Mouse (Mus musculus) embryonic facial prominence, embryonic 11.5 days (tissue): ENCODE data around the gene Wwox. TPM values are rescaled to one million over a fixed set of nuclear protein-coding genes. Genes with fewer than 3 reads are reported as not detected.

Experiments
- ATAC-seq: fragments of 200-750 bp; cut with Nextera tagmentation; replicated peaks from 2 replicates; pipeline ENCODE4 v1.8.0; 2017; ENCODE audit warnings: low read depth; ENCODE audit not compliant: insufficient number of reproducible peaks, low FRiP score, low TSS enrichment
- DNase-seq: peaks from one replicate; pipeline ENCODE4 v3.0.0-alpha.2; 2015; ENCODE audit warnings: low spot score
- H3K27ac ChIP-seq: fragments of 300-500 bp; sonication (generic); replicated peaks from 2 replicates; pipeline ENCODE4 v1.5.1; 2014; ENCODE audit warnings: mild to moderate bottlenecking, low read depth, low read length, control low read depth
- H3K27me3 ChIP-seq: fragments of 300-500 bp; sonication (generic); 2 replicates; pipeline ENCODE4 v1.6.1; 2014; ENCODE audit warnings: mild to moderate bottlenecking, low read length, moderate library complexity, mixed read lengths; ENCODE audit not compliant: control insufficient read depth, insufficient read depth
- H3K36me3 ChIP-seq: fragments of 300-500 bp; sonication (generic); replicated peaks from 2 replicates; pipeline ENCODE4 v1.6.1; 2014; ENCODE audit warnings: low read depth, mild to moderate bottlenecking, low read length, moderate library complexity, mixed read lengths; ENCODE audit not compliant: control insufficient read depth, insufficient read depth
- H3K4me1 ChIP-seq: fragments of 300-500 bp; sonication (generic); 2 replicates; pipeline ENCODE4 v1.6.1; 2014; ENCODE audit warnings: low read length, mixed read lengths; ENCODE audit not compliant: control insufficient read depth, insufficient read depth
- H3K4me2 ChIP-seq: fragments of 300-500 bp; sonication (generic); 2 replicates; pipeline ENCODE4 v1.6.1; 2014; ENCODE audit warnings: low read depth, mild to moderate bottlenecking, control low read depth, low read length, moderate library complexity
- H3K4me3 ChIP-seq: fragments of 300-500 bp; sonication (generic); 2 replicates; pipeline ENCODE4 v1.5.1; 2014; ENCODE audit warnings: low read depth, low read length, control low read depth
- H3K9ac ChIP-seq: fragments of 300-500 bp; sonication (generic); replicated peaks from 2 replicates; pipeline ENCODE4 v1.6.1; 2014; ENCODE audit warnings: mild to moderate bottlenecking, control low read depth, low read length
- H3K9me3 ChIP-seq: fragments of 300-500 bp; sonication (generic); replicated peaks from 2 replicates; pipeline ENCODE4 v1.6.1; 2016; ENCODE audit warnings: mild to moderate bottlenecking, low read length, inconsistent platforms, mixed read lengths; ENCODE audit not compliant: control insufficient read depth
- WGBS: fragments of 180-500 bp; shearing (Covaris S2); extraction: QIAGEN DNeasy Blood & Tissue Kit; methylation state at CpG from one replicate; pipeline ENCODE4 v1.1.7; 2014; 5-methylcytosine and 5-hydroxymethylcytosine counted together
- polyA plus RNA-seq: library from polyadenylated mRNA; unstranded; fragments of >200 nt; fragmentation: Nextera tagmentation; extraction: Ambion mirVana; gene quantifications from 2 replicates; pipeline ENCODE4 v1.2.1, GENCODE M21; 2014

Wwox gene
- polyA plus RNA-seq, 1 experiment from 2014 or later, result 7.2 TPM

DNA sequence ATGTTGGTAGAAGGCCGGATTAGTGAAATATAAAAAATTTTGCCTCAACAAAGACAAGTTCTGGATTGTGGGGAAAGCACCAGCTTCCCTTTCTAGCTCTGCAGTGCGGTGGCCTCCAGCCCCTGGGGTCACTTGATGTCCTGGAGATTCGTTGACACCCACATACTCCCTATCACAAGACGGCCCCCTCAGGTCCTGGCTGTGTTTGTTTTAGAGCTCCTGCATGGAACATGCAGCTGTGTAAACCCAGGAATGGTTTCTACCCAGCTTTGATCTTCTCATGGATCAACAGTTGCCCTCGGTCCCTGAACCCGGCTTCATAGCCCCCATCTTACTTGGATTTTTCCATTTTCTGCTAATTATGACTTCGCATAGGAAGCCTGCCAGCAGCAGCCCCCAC lies 171.6 kb downstream of the Wwox start:
- no peak overlapping the region for H3K9ac ChIP-seq
- H3K9me3 ChIP-seq, result no peaks in the 10 kb centered on the region
- WGBS, result 51% methylated on average over 7 of the region's 7 CpGs
- H3K36me3 ChIP-seq, result no peaks in the 10 kb centered on the region
- H3K27me3 ChIP-seq, result no peaks in the 10 kb centered on the region
- no peak overlapping the region for H3K27ac ChIP-seq
- H3K4me2 ChIP-seq, result no peak overlapping the region
- no peaks in the 10 kb centered on the region for H3K4me1 ChIP-seq
- DNase-seq (no peak), ATAC-seq (no peak)
- H3K4me3 ChIP-seq, result no peak overlapping the region

GRCm38 (mm10) chr8:114612091-114612490 lies 172.6 kb downstream of the Wwox start:
- no peak overlapping the region for H3K27ac ChIP-seq
- H3K36me3 ChIP-seq, result no peaks in the 10 kb centered on the region
- 94% methylated on average over 3 of the region's 3 CpGs for WGBS
- no peaks in the 10 kb centered on the region for H3K27me3 ChIP-seq
- no peak overlapping the region for H3K4me2 ChIP-seq
- no peaks in the 10 kb centered on the region for H3K9me3 ChIP-seq
- no peak for ATAC-seq
- no peak overlapping the region for H3K4me3 ChIP-seq
- H3K4me1 ChIP-seq, result no peaks in the 10 kb centered on the region
- no peak for DNase-seq
- H3K9ac ChIP-seq, result no peak overlapping the region

DNA sequence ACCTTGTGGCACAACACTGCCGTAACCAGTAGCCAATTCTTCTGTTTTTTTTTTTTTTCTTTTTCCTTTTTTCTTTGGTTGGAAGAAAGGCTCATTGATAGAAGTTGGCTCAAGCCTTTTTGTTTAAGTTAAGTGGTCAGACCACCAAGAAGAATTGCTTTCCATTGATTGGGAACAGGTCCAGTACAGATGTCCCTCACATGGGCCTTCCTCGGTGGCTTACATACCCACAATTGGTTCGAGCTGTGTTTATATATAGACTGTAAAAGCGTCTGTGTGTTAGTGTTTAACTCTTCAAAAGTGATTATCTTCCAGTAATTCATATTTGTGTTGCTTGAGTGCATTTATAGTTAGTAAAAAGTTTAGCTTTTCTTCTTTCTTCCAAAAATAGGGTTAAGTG lies 176.0 kb downstream of the Wwox start:
- Histone ChIP-seq H3K36me3 (no peaks in the 10 kb centered on the region), H3K4me1 (no peaks in the 10 kb centered on the region), H3K4me2 (no peak overlapping the region), H3K9me3 (no peaks in the 10 kb centered on the region), H3K27ac (no peak overlapping the region), H3K9ac (no peak overlapping the region), H3K27me3 (no peaks in the 10 kb centered on the region), H3K4me3 (no peak overlapping the region)
- 42% methylated on average over 4 of the region's 4 CpGs for WGBS
- ATAC-seq (no peak), DNase-seq (peak; percentile 57)

DNA sequence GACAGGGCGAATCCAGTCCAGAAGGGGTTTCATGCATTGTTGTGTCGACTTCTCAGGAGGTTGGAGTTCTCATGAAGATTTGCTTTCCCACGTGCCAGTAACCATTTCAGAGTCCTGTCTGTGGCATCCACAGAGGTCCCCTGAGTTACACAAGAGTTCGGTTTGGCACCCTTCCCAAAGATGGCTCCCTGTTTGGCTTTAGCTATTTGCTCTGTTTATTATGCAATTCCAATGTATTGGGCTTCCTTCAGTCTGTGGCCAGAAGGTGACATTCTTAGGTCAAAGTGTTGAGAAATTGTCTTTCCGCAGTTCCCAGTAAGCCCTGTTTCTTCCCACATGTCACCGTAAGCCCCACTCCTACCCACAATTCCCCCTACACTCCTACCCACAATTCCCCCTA lies 176.5 kb downstream of the Wwox start:
- Histone ChIP-seq H3K27ac (no peak overlapping the region), H3K4me3 (no peak overlapping the region), H3K9ac (no peak overlapping the region), H3K4me1 (no peaks in the 10 kb centered on the region), H3K9me3 (no peaks in the 10 kb centered on the region), H3K4me2 (no peak overlapping the region), H3K27me3 (no peaks in the 10 kb centered on the region), H3K36me3 (no peaks in the 10 kb centered on the region)
- WGBS, result 81% methylated on average over 6 of the region's 6 CpGs
- ATAC-seq, result no peak
- DNase-seq, result no peak

DNA sequence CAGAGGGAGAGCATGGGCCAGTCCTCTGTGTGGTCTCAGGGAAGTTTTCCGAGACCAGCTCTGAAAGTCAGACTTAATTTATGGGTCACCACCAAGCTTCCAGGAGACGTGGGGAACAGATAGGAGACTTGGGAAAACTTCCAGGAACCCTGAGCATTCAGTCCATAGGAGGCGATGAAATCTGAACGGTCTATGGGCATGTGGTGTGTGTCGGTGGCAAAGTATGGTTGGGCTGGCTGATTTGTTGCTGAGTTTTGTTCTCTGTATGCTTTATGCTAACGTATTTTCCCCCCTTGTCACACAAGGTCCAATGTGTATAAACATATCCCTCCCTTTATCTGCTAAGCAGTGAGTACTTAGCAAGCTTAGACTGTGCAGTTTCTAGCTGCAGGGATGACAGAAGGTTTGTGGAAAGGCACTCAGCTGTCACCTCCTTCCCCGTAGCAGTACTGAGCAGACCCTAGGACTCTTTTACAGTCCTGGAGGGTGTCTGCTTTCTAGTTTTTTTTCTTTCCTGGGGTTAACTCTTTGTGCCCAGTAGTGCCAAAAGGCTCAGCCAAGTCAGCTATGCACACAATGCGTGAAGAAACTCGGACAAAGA lies 179.6 kb downstream of the Wwox start:
- no peaks in the 10 kb centered on the region for H3K4me1 ChIP-seq

DNA sequence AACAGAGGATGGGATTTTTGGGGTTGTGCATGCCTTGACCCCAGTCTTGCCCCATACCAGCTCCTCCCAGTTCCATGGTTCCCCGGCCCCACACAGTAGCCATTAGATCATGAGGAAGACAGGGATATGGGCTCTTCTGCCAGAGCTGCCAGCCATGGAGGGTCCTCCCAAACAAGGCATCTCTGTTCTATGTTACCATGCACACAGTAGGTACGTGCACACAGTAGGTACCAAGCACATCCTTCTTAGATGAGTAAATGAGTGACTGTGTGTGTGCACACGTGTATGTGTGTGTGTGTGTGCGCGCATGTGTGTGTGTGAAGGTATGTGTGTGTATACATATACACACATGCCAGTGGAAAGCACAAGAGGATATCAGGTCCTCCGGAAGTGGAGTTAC lies 185.9 kb downstream of the Wwox start:
- Histone ChIP-seq H3K9ac (no peak overlapping the region), H3K36me3 (no peaks in the 10 kb centered on the region), H3K27ac (no peak overlapping the region), H3K4me2 (no peak overlapping the region), H3K4me1 (no peaks in the 10 kb centered on the region), H3K27me3 (no peaks in the 10 kb centered on the region), H3K4me3 (no peak overlapping the region), H3K9me3 (no peaks in the 10 kb centered on the region)
- WGBS, result 90% methylated on average over 6 of the region's 6 CpGs
- DNase-seq, result no peak
- no peak for ATAC-seq

More for the DNA sequence above, 179.6 kb downstream of the Wwox start:
- no peak for DNase-seq
- Histone ChIP-seq H3K4me3 (no peak overlapping the region), H3K27ac (no peak overlapping the region), H3K9ac (no peak overlapping the region), H3K4me2 (no peak overlapping the region), H3K27me3 (no peaks in the 10 kb centered on the region), H3K36me3 (no peaks in the 10 kb centered on the region), H3K9me3 (no peaks in the 10 kb centered on the region)
- no peak for ATAC-seq
- WGBS, result 61% methylated on average over 9 of the region's 9 CpGs

DNA sequence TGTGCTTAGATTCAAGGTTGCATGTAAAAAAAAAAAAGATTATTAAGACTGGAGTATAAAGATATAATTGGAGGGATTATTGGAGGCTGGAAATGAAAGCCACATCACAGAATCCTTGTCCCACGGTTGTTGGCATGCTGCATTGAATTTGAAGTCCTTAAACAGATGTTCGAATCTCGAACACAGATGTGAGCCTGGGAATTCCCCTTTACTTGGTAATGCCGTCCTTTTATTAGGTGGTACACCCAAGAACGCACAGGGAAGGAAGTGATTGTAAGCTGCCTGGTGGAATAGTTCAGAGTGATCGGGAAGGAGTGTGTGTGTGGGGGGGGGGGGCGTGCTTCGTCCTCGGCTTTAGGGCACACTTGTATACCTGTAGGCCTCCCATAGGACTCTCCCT lies 187.4 kb downstream of the Wwox start:
- DNase-seq (peak; percentile 43), ATAC-seq (no peak)
- WGBS, result 50% methylated on average over 9 of the region's 9 CpGs
- no peak overlapping the region for H3K4me2 ChIP-seq
- H3K4me3 ChIP-seq, result no peak overlapping the region
- H3K27me3 ChIP-seq, result no peaks in the 10 kb centered on the region
- no peaks in the 10 kb centered on the region for H3K36me3 ChIP-seq
- H3K4me1 ChIP-seq, result no peaks in the 10 kb centered on the region
- H3K27ac ChIP-seq, result no peak overlapping the region
- no peak overlapping the region for H3K9ac ChIP-seq
- H3K9me3 ChIP-seq, result no peaks in the 10 kb centered on the region

GRCm38 (mm10) chr8:114629719-114630118 lies 190.3 kb downstream of the Wwox start:
- no peaks in the 10 kb centered on the region for H3K27me3 ChIP-seq
- WGBS, result 77% methylated on average over 7 of the region's 7 CpGs
- H3K4me2 ChIP-seq, result no peak overlapping the region
- no peaks in the 10 kb centered on the region for H3K4me1 ChIP-seq
- no peaks in the 10 kb centered on the region for H3K36me3 ChIP-seq
- no peak overlapping the region for H3K27ac ChIP-seq
- ATAC-seq, result no peak
- DNase-seq, result no peak
- H3K4me3 ChIP-seq, result no peak overlapping the region
- no peak overlapping the region for H3K9ac ChIP-seq
- no peaks in the 10 kb centered on the region for H3K9me3 ChIP-seq
